Mouse (Mus musculus) left cerebral cortex, postnatal 36 days (tissue): ENCODE measurements at regions not wholly inside any gene's neighbourhood (a gene's known extent, or its start where the extent isn't known, plus 50 kb on each side); places are given as distances from the start of the nearest gene placed in this dataset.
"Not testable (repeated sequence)": the region's sequence is repeated elsewhere in the genome, so short reads cannot be mapped to it uniquely, and the experiment has no call there.

Experiments
- DNase-seq, 2 experiments: peaks; one replicate each; pipeline ENCODE4 v3.0.0; 2021 to 2022; ENCODE audit warnings: low spot score in 2 of 2, mixed read lengths in 1 of 2
- intact Hi-C: fragments of 180-260 bp; cut with DNase I; formaldehyde crosslinking; loops from one replicate; pipeline ENCODE4 v1.15.1; 2025

- no peak for DNase-seq
- intact Hi-C loops: no loop called here
Measured at GRCm38 (mm10) chr10:57121514-57121913, 364.7 kb upstream of the Hsf2 start.

GRCm38 (mm10) chr10:57127185-57127584 lies 359.0 kb upstream of the Hsf2 start:
- intact Hi-C loops: no loop called here
- DNase-seq: no peak

- intact Hi-C loops: no loop called here
Measured at GRCm38 (mm10) chr10:57156426-57156825, 329.8 kb upstream of the Hsf2 start.

GRCm38 (mm10) chr10:57156912-57157311 lies 329.3 kb upstream of the Hsf2 start:
- intact Hi-C loops: no loop called here
- no peak for DNase-seq

More at GRCm38 (mm10) chr10:57156426-57156825, 329.8 kb upstream of the Hsf2 start:
- DNase-seq: no peak

- DNase-seq: no peak
- intact Hi-C loops: no loop called here
Measured at GRCm38 (mm10) chr10:57160546-57160945, 325.6 kb upstream of the Hsf2 start.

GRCm38 (mm10) chr10:57163359-57163758 lies 322.8 kb upstream of the Hsf2 start:
- DNase-seq: no peak
- intact Hi-C loops: no loop called here

- peak; percentile 9 to 34 for DNase-seq
- intact Hi-C loops: loop anchor here (2.0 to 5.0 kb wide), 2 partner anchors 181 to 811 kb away; no protein-coding TSS in a partner anchor
Measured at GRCm38 (mm10) chr10:57183560-57183959, 302.6 kb upstream of the Hsf2 start.

- DNase-seq: no peak
- intact Hi-C loops: no loop called here
Measured at GRCm38 (mm10) chr10:57210701-57211100, 275.5 kb upstream of the Hsf2 start.

- DNase-seq: no peak
- intact Hi-C loops: no loop called here
Measured at GRCm38 (mm10) chr10:57231117-57231516, 255.1 kb upstream of the Hsf2 start.

GRCm38 (mm10) chr10:57281220-57281619 lies 205.0 kb upstream of the Hsf2 start:
- DNase-seq: no peak
- intact Hi-C loops: no loop called here

GRCm38 (mm10) chr10:57282896-57283295 lies 203.3 kb upstream of the Hsf2 start:
- intact Hi-C loops: no loop called here
- DNase-seq: no peak

GRCm38 (mm10) chr10:57291596-57291995 lies 194.6 kb upstream of the Hsf2 start:
- DNase-seq: no peak
- intact Hi-C loops: no loop called here

GRCm38 (mm10) chr10:57313799-57314198 lies 172.4 kb upstream of the Hsf2 start:
- DNase-seq: no peak
- intact Hi-C loops: loop anchor here (10.0 kb wide), 1 partner anchor 309 kb away; no protein-coding TSS in a partner anchor

- DNase-seq: no peak
- intact Hi-C loops: loop anchor here (5.0 to 10.0 kb wide), 2 partner anchors 312 to 940 kb away; partner anchors contain the start of gene Gja1
Measured at GRCm38 (mm10) chr10:57317067-57317466, 169.1 kb upstream of the Hsf2 start.

GRCm38 (mm10) chr10:57319171-57319570 lies 167.0 kb upstream of the Hsf2 start:
- intact Hi-C loops: loop anchor here (5.0 to 10.0 kb wide), 2 partner anchors 314 to 942 kb away; partner anchors contain the start of gene Gja1
- DNase-seq: no peak

GRCm38 (mm10) chr10:57322717-57323424 lies 163.3 kb upstream of the Hsf2 start:
- no peak for DNase-seq
- intact Hi-C loops: no loop called here

- intact Hi-C loops: no loop called here
- DNase-seq: no peak
Measured at GRCm38 (mm10) chr10:57324226-57324625, 162.0 kb upstream of the Hsf2 start.

GRCm38 (mm10) chr10:57362781-57363180 lies 123.4 kb upstream of the Hsf2 start:
- intact Hi-C loops, DNase-seq: not testable (repeated sequence)
